Mouse (Mus musculus): ENCODE measurements around the gene Pappa. TPM values are rescaled to one million over a fixed set of nuclear protein-coding genes. Genes with fewer than 3 reads are reported as not detected.

Gene Pappa
- total and polyA plus RNA-seq, 2 experiments from 2014 or later = 0.57 to 3.7 TPM

GRCm38 (mm10) chr4:65156231-65156630 is 32.3 kb downstream of the Pappa start:
- ATAC-seq (ENCODE audit: low FRiP score) (no peak), DNase-seq (ENCODE audit: low spot score) (no peak)
- Histone ChIP-seq H3K9me3 (ENCODE audit: low read length) (no peaks in the 10 kb centered on the region), H3K27ac (ENCODE audit: low read depth, low read length) (no peak overlapping the region), H3K9ac (replicated peaks; ENCODE audit: low read length, poor library complexity, severe bottlenecking) (no peak overlapping the region), H3K4me1 (ENCODE audit: insufficient read depth, low read length) (no peaks in the 10 kb centered on the region), H3K4me2 (ENCODE audit: low read depth, low read length, poor library complexity, severe bottlenecking) (no peak overlapping the region), H3K27me3 (ENCODE audit: insufficient read depth, low read length) (no peaks in the 10 kb centered on the region), H3K4me3 (ENCODE audit: low read depth, low read length) (no peak overlapping the region), H3K36me3 (ENCODE audit: insufficient read depth, low read length) (no peaks in the 10 kb centered on the region)
- 95% methylated on average over 10 of the region's 10 CpGs for WGBS
- no peak for TF ChIP-seq CTCF (IDR thresholded peaks at IDR 0.05)

- H3K4me3 ChIP-seq (ENCODE audit: low read depth, low read length) = no peak overlapping the region
- no peak overlapping the region for H3K4me2 ChIP-seq (ENCODE audit: low read depth, low read length, poor library complexity, severe bottlenecking)
- ATAC-seq (ENCODE audit: low FRiP score) = no peak
- DNase-seq (ENCODE audit: low spot score) = no peak
- H3K9ac ChIP-seq (replicated peaks; ENCODE audit: low read length, poor library complexity, severe bottlenecking) = no peak overlapping the region
- H3K9me3 ChIP-seq (ENCODE audit: low read length) = no peaks in the 10 kb centered on the region
- H3K4me1 ChIP-seq (ENCODE audit: insufficient read depth, low read length) = no peaks in the 10 kb centered on the region
- TF ChIP-seq CTCF (IDR thresholded peaks at IDR 0.05) = no peak
- H3K36me3 ChIP-seq (ENCODE audit: insufficient read depth, low read length) = no peaks in the 10 kb centered on the region
- WGBS = 93% methylated on average over 3 of the region's 3 CpGs
- H3K27me3 ChIP-seq (ENCODE audit: insufficient read depth, low read length) = no peaks in the 10 kb centered on the region
- no peak overlapping the region for H3K27ac ChIP-seq (ENCODE audit: low read depth, low read length)
These were observed 34.7 kb downstream of the Pappa start for GRCm38 (mm10) chr4:65158651-65159050.

- no peak overlapping the region for H3K9ac ChIP-seq (replicated peaks; ENCODE audit: low read length, poor library complexity, severe bottlenecking)
- no peaks in the 10 kb centered on the region for H3K27me3 ChIP-seq (ENCODE audit: insufficient read depth, low read length)
- no peak for TF ChIP-seq CTCF (IDR thresholded peaks at IDR 0.05)
- no peak overlapping the region for H3K27ac ChIP-seq (ENCODE audit: low read depth, low read length)
- no peaks in the 10 kb centered on the region for H3K4me1 ChIP-seq (ENCODE audit: insufficient read depth, low read length)
- H3K4me2 ChIP-seq (ENCODE audit: low read depth, low read length, poor library complexity, severe bottlenecking) = no peak overlapping the region
- no peaks in the 10 kb centered on the region for H3K36me3 ChIP-seq (ENCODE audit: insufficient read depth, low read length)
- WGBS = 54% methylated on average over 5 of the region's 5 CpGs
- peak; percentile 18 for DNase-seq (ENCODE audit: low spot score)
- ATAC-seq (ENCODE audit: low FRiP score) = no peak
- H3K4me3 ChIP-seq (ENCODE audit: low read depth, low read length) = no peak overlapping the region
- no peaks in the 10 kb centered on the region for H3K9me3 ChIP-seq (ENCODE audit: low read length)
These were observed 35.5 kb downstream of the Pappa start for GRCm38 (mm10) chr4:65159481-65159880.

GRCm38 (mm10) chr4:65163698-65164097 is 39.7 kb downstream of the Pappa start:
- Histone ChIP-seq H3K27me3 (ENCODE audit: insufficient read depth, low read length) (no peaks in the 10 kb centered on the region), H3K4me3 (ENCODE audit: low read depth, low read length) (no peak overlapping the region), H3K4me1 (ENCODE audit: insufficient read depth, low read length) (no peaks in the 10 kb centered on the region), H3K36me3 (ENCODE audit: insufficient read depth, low read length) (no peaks in the 10 kb centered on the region), H3K27ac (ENCODE audit: low read depth, low read length) (no peak overlapping the region), H3K4me2 (ENCODE audit: low read depth, low read length, poor library complexity, severe bottlenecking) (no peak overlapping the region), H3K9ac (replicated peaks; ENCODE audit: low read length, poor library complexity, severe bottlenecking) (no peak overlapping the region), H3K9me3 (ENCODE audit: low read length) (no peaks in the 10 kb centered on the region)
- DNase-seq (ENCODE audit: low spot score) (no peak), ATAC-seq (ENCODE audit: low FRiP score) (no peak)
- 89% methylated on average over 3 of the region's 3 CpGs for WGBS
- no peak for TF ChIP-seq CTCF (IDR thresholded peaks at IDR 0.05)

- no peaks in the 10 kb centered on the region for H3K9me3 ChIP-seq (ENCODE audit: low read length)
- H3K4me3 ChIP-seq (ENCODE audit: low read depth, low read length) = no peak overlapping the region
- no peak overlapping the region for H3K9ac ChIP-seq (replicated peaks; ENCODE audit: low read length, poor library complexity, severe bottlenecking)
- no peak for DNase-seq (ENCODE audit: low spot score)
- H3K36me3 ChIP-seq (ENCODE audit: insufficient read depth, low read length) = no peaks in the 10 kb centered on the region
- H3K27ac ChIP-seq (ENCODE audit: low read depth, low read length) = no peak overlapping the region
- 91% methylated on average over 3 of the region's 3 CpGs for WGBS
- H3K27me3 ChIP-seq (ENCODE audit: insufficient read depth, low read length) = no peaks in the 10 kb centered on the region
- no peak for TF ChIP-seq CTCF (IDR thresholded peaks at IDR 0.05)
- H3K4me1 ChIP-seq (ENCODE audit: insufficient read depth, low read length) = no peaks in the 10 kb centered on the region
- no peak overlapping the region for H3K4me2 ChIP-seq (ENCODE audit: low read depth, low read length, poor library complexity, severe bottlenecking)
- ATAC-seq (ENCODE audit: low FRiP score) = no peak
These were observed 42.4 kb downstream of the Pappa start for GRCm38 (mm10) chr4:65166288-65166835.

GRCm38 (mm10) chr4:65174505-65174904 is 50.5 kb downstream of the Pappa start:
- Histone ChIP-seq H3K4me3 (ENCODE audit: low read depth, low read length) (no peak overlapping the region), H3K36me3 (ENCODE audit: insufficient read depth, low read length) (no peaks in the 10 kb centered on the region)
- WGBS = 94% methylated on average over 3 of the region's 3 CpGs

More at GRCm38 (mm10) chr4:65174505-65174904, 50.5 kb downstream of the Pappa start:
- TF ChIP-seq CTCF (IDR thresholded peaks at IDR 0.05) = no peak
- Histone ChIP-seq H3K9ac (replicated peaks; ENCODE audit: low read length, poor library complexity, severe bottlenecking) (no peak overlapping the region), H3K4me2 (ENCODE audit: low read depth, low read length, poor library complexity, severe bottlenecking) (no peak overlapping the region), H3K4me1 (ENCODE audit: insufficient read depth, low read length) (no peaks in the 10 kb centered on the region), H3K27me3 (ENCODE audit: insufficient read depth, low read length) (no peaks in the 10 kb centered on the region), H3K27ac (ENCODE audit: low read depth, low read length) (no peak overlapping the region), H3K9me3 (ENCODE audit: low read length) (no peaks in the 10 kb centered on the region)
- DNase-seq (ENCODE audit: low spot score) (no peak), ATAC-seq (ENCODE audit: low FRiP score) (no peak)
